Mouse (Mus musculus) olfactory bulb, adult 2 months (tissue): ENCODE measurements at regions not wholly inside any gene's neighbourhood (a gene's known extent, or its start where the extent isn't known, plus 50 kb on each side); places are given as distances from the start of the nearest gene placed in this dataset.

Experiments used
- H3K27ac ChIP-seq: fragments of 200-500 bp; 2 replicates; pipeline ENCODE4 v1.5.1; 2012; ENCODE audit warnings: low read depth, low read length; ENCODE audit not compliant: insufficient read depth
- H3K4me1 ChIP-seq: fragments of 200-500 bp; 2 replicates; pipeline ENCODE4 v1.6.1; 2012; ENCODE audit warnings: low read length; ENCODE audit not compliant: control insufficient read depth, insufficient read depth
- H3K4me3 ChIP-seq: fragments of 200-500 bp; 2 replicates; pipeline ENCODE4 v1.5.1; 2012; ENCODE audit warnings: mild to moderate bottlenecking, low read depth, low read length, moderate library complexity; ENCODE audit not compliant: insufficient read depth
- CTCF ChIP-seq: fragments of 200-500 bp; IDR thresholded peaks from 2 replicates; pipeline ENCODE4 v1.5.1; 2012; ENCODE audit warnings: low read depth, mild to moderate bottlenecking, low read length, moderate library complexity; ENCODE audit not compliant: insufficient read depth
- POLR2A ChIP-seq: fragments of 200-500 bp; IDR thresholded peaks from 2 replicates; pipeline ENCODE4 v1.6.1; 2012; ENCODE audit warnings: mild to moderate bottlenecking, low read depth, low read length, moderate library complexity; ENCODE audit not compliant: insufficient read depth
- WGBS: fragments of 180-500 bp; shearing (Covaris S2); methylation state at CpG from one replicate; pipeline ENCODE4 v1.1.7; 2018; 5-methylcytosine and 5-hydroxymethylcytosine counted together

DNA sequence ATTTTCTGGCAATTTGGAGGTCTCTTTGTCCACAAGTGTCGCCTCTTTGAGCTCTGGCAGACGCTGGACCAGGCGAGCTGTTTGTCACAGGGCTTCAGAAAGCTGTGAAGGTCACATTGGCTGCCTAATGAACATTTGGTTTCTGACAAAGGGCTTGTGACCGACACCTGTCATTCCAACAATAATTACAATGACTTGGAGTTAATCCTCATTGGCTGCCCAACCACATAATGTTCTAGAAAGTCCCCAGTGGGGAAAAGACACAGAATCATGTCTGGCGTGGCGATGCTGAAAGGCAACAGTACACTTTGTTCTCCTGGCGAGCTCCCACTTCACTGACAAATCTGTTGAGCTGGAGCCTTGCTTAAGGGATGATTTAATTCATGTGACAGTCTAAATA, 194.4 kb downstream of the Gm10260 start:
- H3K27ac ChIP-seq, result no peak overlapping the region
- 60% methylated on average over 7 of the region's 7 CpGs for WGBS

GRCm38 (mm10) chr13:97562241-97562640, 198.2 kb downstream of the Gm10260 start:
- 79% methylated on average over 6 of the region's 6 CpGs for WGBS
- TF ChIP-seq CTCF, result no peak
- no peak for TF ChIP-seq POLR2A
- H3K27ac ChIP-seq, result no peak overlapping the region
- no peaks in the 10 kb centered on the region for H3K4me1 ChIP-seq
- no peak overlapping the region for H3K4me3 ChIP-seq

More for the DNA sequence above, 194.4 kb downstream of the Gm10260 start:
- Histone ChIP-seq H3K4me3 (no peak overlapping the region), H3K4me1 (no peaks in the 10 kb centered on the region)
- TF ChIP-seq CTCF (no peak), POLR2A (no peak)

DNA sequence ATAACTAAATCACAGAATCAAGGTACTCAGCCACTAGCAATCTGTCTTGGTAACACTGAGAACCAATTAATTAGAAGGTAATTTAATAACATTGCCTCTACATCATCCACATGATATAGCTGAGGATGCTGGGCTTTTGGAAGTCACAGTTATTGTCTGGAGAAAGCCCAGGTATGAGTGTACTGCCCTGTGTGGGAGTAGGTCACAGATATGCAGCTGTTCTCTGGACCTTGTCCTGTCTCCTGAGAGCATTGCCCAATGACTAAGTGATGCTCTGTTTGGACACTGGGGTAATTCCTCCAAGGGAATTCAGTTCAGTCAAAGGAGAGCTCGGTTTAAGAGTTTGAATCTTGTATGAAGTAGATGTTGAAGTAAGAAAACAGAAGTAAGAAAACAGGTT, 199.6 kb downstream of the Gm10260 start:
- TF ChIP-seq POLR2A, result no peak
- TF ChIP-seq CTCF, result no peak
- WGBS, result 85% methylated on average over 1 of the region's 1 CpGs
- Histone ChIP-seq H3K27ac (no peak overlapping the region), H3K4me1 (no peaks in the 10 kb centered on the region), H3K4me3 (no peak overlapping the region)

GRCm38 (mm10) chr13:97559611-97560385, 200.6 kb downstream of the Gm10260 start:
- no peaks in the 10 kb centered on the region for H3K4me1 ChIP-seq
- WGBS, result 89% methylated on average over 15 of the region's 15 CpGs
- H3K4me3 ChIP-seq, result no peak overlapping the region
- H3K27ac ChIP-seq, result no peak overlapping the region
- TF ChIP-seq POLR2A, result no peak
- no peak for TF ChIP-seq CTCF

DNA sequence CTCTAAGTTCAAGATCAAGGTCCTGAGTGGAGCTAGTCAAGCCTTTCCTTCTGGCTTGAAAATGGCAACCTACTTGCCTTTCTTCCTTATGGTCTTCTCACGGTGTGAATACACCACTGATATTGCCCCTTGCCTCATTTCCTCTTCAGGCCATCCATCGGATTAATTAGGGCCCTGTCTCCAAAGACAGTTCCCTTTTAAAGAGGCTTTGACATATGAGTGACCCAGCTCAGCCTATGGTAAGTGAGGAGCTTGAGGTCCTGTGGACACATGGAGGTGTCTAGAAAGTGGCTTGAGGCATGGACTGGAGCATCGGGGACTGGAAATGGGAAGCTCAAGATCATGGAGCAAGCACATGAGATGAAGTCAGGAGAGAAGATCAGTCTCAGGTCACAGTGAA, 201.5 kb downstream of the Gm10260 start:
- Histone ChIP-seq H3K4me1 (no peaks in the 10 kb centered on the region), H3K4me3 (no peak overlapping the region), H3K27ac (no peak overlapping the region)
- TF ChIP-seq CTCF (no peak), POLR2A (no peak)
- WGBS, result 93% methylated on average over 3 of the region's 3 CpGs

- H3K27ac ChIP-seq, result no peak overlapping the region
- no peak for TF ChIP-seq CTCF
- WGBS, result 95% methylated on average over 3 of the region's 3 CpGs
- no peaks in the 10 kb centered on the region for H3K4me1 ChIP-seq
- H3K4me3 ChIP-seq, result no peak overlapping the region
Observed at GRCm38 (mm10) chr13:97555312-97555711, 205.1 kb downstream of the Gm10260 start.

- 84% methylated on average over 5 of the region's 5 CpGs for WGBS
- Histone ChIP-seq H3K4me1 (no peaks in the 10 kb centered on the region), H3K4me3 (no peak overlapping the region), H3K27ac (no peak overlapping the region)
- TF ChIP-seq POLR2A, result no peak
- TF ChIP-seq CTCF, result no peak
Observed at GRCm38 (mm10) chr13:97554601-97555000, 205.8 kb downstream of the Gm10260 start.

DNA sequence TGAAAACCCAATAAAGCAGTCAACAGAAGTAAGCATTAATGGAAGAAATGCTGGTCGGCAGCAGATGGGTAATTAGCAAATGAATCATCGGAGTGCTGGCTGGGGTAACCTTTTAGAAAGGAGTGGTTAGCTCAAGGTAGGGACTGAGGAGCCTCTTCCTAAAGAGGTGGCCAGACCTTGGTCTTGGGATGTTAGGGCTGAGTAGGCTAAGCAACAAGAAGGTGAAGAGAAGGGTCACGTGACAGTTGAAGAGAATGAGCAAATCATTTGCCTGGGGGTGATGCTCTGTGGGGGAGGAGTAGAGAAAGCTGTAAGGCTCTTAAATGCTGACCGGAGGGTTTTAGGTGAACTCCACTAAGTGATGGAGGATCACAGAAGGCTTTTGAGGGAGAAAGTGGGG, 208.2 kb downstream of the Gm10260 start:
- WGBS, result 66% methylated on average over 4 of the region's 4 CpGs
- Histone ChIP-seq H3K4me1 (no peaks in the 10 kb centered on the region; the same call in 1 of the 2 replicates), H3K27ac (no peak overlapping the region), H3K4me3 (no peak overlapping the region)
- no peak for TF ChIP-seq POLR2A
- TF ChIP-seq CTCF, result no peak

DNA sequence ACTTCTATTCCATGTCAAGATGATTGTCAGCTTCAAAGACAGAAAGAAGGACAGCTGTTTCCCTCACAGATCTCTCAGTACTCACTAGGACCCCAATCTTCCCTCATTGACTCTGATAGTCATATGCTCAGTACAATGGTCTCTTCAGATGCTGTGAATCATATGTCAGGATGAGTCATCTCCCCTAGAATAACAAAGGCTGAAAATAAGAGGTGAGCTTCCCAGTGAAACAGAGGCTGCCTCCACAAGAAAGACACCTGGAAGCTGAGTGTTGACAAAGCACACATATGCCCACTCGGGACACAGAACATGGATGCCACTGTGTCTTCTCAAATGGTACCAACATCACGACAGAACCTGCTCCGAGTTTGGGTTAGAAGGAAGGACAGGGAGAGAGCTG, 209.6 kb downstream of the Gm10260 start:
- Histone ChIP-seq H3K4me3 (no peak overlapping the region), H3K27ac (no peak overlapping the region), H3K4me1 (peaks cover 2% of the 10 kb centered on the region; the same call in 1 of the 2 replicates)
- TF ChIP-seq POLR2A (no peak), CTCF (no peak)
- 88% methylated on average over 3 of the region's 3 CpGs for WGBS
